Mouse (Mus musculus) kidney, postnatal 36 days (tissue): ENCODE data around the gene Tmem101.
A peak's percentile ranks its signal among the peaks of the same experiment; 100 is the strongest.

Experiments
- DNase-seq, 2 experiments: peaks; one replicate each; pipeline ENCODE4 v3.0.0; 2021 to 2022; ENCODE audit warnings: mixed read lengths in 2 of 2

The Tmem101 gene

GRCm38 (mm10) chr11:102147213-102147989 lies 8.8 kb downstream of the Tmem101 start:
- DNase-seq, result no peak

DNA sequence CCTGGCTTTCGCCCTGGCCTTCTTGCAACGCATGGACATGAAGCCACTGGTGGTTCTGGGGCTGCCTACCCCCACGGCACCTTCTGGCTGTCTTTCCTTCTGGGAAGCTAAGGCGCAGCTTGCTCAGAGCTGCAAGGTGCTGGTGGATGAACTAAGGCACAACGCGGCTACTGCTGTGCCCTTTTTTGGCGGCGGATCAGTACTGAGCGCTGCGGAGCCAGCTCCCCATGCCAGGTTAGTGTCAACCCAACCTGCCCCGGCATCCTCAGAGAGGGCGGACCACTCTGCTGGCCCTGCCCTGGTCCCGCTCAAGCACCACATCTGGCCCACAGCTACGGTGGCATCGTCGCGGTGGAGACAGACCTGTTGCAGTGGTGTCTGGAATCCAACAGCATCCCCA lies 9.7 kb downstream of the Tmem101 start:
- DNase-seq, result no peak

- peak; percentile 37 to 63 for DNase-seq
Measured at GRCm38 (mm10) chr11:102146005-102146404, 10.2 kb downstream of the Tmem101 start.

DNA sequence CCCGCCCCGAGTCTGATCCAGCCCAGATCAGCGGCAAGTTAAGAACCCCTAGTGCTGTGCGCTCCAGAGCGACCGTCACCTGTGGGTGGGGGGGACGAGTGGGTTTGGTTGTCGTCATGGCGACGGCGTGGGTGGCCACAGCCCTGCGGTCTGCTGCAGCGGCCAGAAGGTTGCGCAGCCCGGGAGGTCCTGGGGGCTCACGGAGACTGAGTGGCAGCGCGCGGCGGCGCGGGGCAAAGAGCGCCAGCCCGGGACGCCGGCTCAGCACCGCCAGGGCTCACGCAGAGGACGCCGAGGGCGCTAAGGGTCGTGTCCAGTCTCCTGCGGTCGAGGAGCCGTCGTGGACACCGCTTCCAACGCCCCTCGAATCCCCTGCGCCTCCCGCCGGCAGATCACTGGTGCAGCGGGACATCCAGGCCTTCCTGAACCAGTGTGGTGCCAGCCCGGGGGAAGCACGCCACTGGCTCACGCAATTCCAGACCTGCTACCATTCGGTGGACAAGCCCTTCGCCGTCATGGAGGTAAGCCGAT lies 10.7 kb downstream of the Tmem101 start, which contains the start of gene Nags:
Gene Nags, plus strand, starts transcription at position 43 of the 531 bp plus-strand sequence.
- peak in 1 of 2 experiments; percentile 23 for DNase-seq

DNA sequence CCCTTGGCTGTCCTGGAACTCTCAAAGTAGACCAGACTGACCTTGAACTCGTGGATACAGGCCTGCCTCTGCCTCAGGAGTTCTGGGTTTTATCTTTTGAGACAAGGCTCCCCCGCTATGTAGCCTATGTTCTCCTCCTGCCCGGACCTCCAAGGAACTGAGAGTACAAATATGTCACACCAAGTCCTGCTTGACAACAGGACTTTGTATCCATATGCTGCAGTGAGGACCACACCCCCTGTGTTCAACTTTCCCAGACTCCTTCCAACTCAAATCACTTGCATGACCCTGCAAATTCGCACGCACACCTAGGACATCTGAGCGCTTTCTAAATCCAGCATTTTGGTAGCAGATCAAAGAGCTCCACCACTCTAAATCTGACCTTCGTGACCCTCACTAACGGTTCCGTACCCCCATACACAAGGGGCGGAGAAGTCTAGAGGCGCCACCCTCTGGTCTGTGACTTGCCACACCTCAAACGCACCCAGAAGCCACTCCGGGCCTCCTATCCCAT lies 11.2 kb downstream of the Tmem101 start:
- no peak for DNase-seq

DNA sequence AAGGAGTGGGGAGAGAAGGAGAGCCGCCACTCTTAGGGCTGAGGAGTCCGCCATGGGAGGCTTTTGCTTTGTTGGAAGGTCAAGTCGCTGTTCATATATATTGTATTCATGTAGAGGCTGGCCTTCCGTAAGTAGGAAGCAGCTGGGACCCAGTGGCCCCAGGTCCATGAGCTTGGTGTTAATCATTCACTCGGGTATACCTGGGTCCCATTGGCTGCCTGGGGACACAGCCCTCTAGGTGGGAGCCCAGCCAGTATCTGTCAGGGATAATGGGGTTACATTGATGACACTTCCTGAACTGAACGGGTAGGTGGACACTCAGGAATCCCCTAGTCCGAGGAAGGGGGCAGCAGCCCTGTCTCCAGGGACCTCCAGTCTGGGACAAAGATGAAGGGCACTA lies 13.8 kb downstream of the Tmem101 start:
- DNase-seq, result peak; percentile 57 to 76

DNA sequence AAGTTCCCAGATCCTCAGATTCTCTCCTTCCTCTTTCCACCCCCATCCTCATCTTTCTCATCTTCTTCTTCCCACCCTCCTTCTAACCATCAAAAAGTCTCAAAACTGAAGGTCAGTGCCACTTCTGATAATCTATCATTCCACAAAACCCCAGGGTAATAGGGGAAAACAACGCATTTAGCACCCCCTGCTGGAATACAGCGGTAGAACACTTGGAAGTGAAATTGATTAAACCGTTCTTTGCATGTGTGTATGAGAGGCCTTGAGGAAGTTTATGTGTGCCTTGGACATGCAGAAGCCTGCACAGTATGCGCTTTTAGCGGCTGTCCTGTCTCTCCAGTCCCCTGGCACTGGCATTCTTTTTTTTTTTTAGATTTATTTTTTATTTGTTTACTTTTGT lies 15.7 kb downstream of the Tmem101 start:
- DNase-seq, result peak; percentile 57 to 81

DNA sequence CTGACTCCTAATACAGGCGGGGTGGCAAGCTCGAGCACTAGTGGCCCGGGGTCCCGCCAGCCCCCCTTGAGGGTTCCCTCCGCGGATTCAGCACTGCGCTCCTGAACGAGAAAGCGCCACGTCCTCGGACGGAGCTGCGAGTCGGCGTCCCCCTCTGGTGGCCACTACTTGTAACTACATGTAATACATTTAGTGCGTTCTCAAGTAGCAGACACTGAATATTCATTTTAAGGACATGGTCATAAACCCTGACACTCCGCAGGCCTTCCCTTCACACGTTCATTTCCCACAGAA lies 17.8 kb downstream of the Tmem101 start:
- peak; percentile 62 to 84 for DNase-seq

DNA sequence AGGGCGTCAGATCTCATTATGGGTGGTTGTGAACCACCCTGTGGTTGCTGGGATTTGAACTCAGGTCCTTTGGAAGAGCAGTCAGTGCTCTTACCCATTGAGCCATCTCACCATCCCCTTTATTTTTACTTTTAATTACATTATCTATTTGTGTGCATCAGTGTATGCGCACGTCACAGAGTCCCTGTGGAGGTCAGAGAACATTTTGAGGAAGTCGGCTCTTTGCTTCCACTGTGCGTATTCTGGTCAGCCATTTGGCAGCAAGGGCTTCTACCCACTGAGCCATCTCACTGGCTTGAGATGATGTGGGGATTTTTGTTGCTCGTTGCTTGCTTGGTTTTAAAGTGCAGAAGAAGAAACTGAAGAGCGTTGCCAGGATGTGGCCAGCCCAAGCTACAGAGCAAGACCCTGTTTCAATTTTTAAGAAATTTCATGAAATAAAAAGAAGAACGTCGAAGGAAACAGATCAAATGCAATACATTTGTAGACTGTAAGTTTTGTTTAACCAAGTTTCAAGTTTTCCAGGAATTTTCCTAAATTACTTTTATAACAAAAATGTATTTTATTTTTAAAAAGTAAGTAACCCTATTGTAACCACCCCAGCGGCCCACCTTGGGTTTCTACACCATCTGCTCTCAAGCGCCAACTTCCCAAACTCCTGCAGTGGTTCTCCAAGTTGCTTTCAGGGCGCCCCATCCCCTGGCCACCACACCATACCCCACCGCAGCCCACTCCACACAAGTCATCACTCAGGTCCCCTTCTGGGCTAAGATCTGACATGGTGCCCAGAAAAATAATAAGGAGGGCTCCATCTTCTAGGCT lies 18.4 kb downstream of the Tmem101 start:
- DNase-seq, result no peak

DNA sequence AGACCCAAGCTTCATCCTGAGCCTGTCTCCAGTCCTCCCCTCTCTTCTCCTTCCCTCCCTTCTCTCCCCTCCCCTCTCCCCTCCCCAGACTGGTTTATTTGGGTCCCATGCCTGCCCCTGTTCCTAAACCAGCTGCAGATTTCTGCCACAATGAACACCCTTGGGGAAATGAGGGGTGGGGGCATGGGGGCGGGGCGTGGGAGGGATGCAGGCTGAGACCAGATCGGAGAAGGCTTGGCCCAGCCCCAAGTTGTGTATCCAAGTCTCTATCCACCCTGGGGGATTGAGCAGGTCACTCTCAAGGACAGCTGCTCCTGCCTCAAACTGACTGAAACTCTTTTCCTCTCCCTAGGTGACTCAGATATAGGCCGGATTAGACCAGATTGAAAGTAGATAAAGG lies 21.7 kb downstream of the Tmem101 start:
- no peak for DNase-seq

GRCm38 (mm10) chr11:102117386-102117785 lies 38.8 kb downstream of the Tmem101 start:
- DNase-seq, result no peak

DNA sequence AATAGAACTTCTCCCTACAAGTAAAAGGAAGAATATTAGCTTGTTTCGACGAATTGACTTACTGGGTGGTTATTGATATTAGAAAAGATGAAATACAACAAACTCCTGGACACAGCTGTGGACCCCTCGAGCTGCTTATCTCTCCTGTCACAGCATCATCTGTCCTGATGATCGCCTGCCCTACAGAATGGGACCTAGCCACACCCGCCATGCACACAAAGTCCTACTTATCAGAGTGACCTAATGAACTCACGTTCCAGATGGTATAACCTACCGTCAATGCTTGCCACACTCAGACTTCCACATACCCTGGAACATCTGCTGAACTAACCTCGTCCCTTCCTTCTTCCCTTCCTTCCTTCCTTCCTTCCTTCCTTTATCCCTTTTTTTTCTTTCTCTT lies 40.0 kb downstream of the Tmem101 start:
- DNase-seq, result no peak

GRCm38 (mm10) chr11:102111576-102111975 lies 44.6 kb downstream of the Tmem101 start:
- DNase-seq, result no peak

DNA sequence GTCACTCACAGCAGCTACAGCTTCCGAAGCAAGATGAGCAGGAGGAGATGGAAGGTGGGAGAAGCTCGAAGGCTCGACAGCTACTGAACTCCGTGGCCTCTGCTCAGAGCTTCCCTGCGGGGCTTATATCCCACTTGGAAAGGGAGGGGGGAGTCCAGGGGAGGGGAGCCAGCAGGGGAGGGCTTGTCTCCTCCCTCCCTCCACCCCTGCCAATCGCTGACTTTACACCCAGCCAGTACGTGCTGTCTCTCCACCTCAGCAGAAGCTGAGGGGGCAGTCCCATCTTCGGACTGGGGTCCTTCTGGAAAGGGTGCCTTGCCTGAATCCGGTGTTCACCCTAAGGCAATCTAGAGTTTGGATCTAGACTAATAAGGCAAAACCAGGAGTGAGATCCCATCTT lies 48.5 kb downstream of the Tmem101 start, which contains the start of gene Pyy:
Gene Pyy, minus strand, starts transcription at position 101 of the 400 bp plus-strand sequence.
- no peak for DNase-seq

GRCm38 (mm10) chr11:102106911-102107310 lies 49.3 kb downstream of the Tmem101 start:
- DNase-seq, result peak in 1 of 2 experiments; percentile 17
